Mouse (Mus musculus): ENCODE results near the gene Tubg1. TPM values are rescaled to one million over a fixed set of nuclear protein-coding genes. Genes with fewer than 3 reads are reported as not detected.
"Not testable (repeated sequence)": the region's sequence is repeated elsewhere in the genome, so short reads cannot be mapped to it uniquely, and the experiment has no call there.

Tubg1 gene
- polyA plus RNA-seq, 1 experiment from 2014 or later: 48.4 TPM

- no peak overlapping the region for H3K9ac ChIP-seq (ENCODE audit: low read depth, low read length)
- H3K4me2 ChIP-seq (ENCODE audit: low read length): no peak overlapping the region
- H3K4me1 ChIP-seq (replicated peaks; ENCODE audit: insufficient read depth, low read length): no peaks in the 10 kb centered on the region
- DNase-seq (ENCODE audit: low spot score) (no peak), ATAC-seq (replicated peaks; ENCODE audit: low FRiP score, low read depth) (no peak)
- no peak overlapping the region for H3K27ac ChIP-seq
- no peaks in the 10 kb centered on the region for H3K9me3 ChIP-seq (replicated peaks; ENCODE audit: low read length)
- H3K36me3 ChIP-seq (ENCODE audit: insufficient read depth, low read length): 0 out of 2 replicates have a peak, but pooled peaks cover 3% of the 10 kb centered on the region
- no peak overlapping the region for H3K4me3 ChIP-seq (replicated peaks; ENCODE audit: low read depth, low read length)
- H3K27me3 ChIP-seq (ENCODE audit: insufficient read depth, low read length): no peaks in the 10 kb centered on the region
- WGBS: 88% methylated on average over 3 of the region's 3 CpGs
- TF ChIP-seq CTCF (IDR thresholded peaks at IDR 0.05; ENCODE audit: low read depth): no peak
Observed at GRCm38 (mm10) chr11:101112186-101112585, 7.6 kb upstream of the Tubg1 start.

GRCm38 (mm10) chr11:101115564-101115963, 4.2 kb upstream of the Tubg1 start:
- Histone ChIP-seq H3K4me3 (replicated peaks; ENCODE audit: low read depth, low read length) (no peak overlapping the region), H3K36me3 (ENCODE audit: insufficient read depth, low read length) (0 out of 2 replicates have a peak, but pooled peaks cover 3% of the 10 kb centered on the region), H3K4me2 (ENCODE audit: low read length) (no peak overlapping the region), H3K27ac (no peak overlapping the region; the same call in 1 of the 2 replicates), H3K27me3 (ENCODE audit: insufficient read depth, low read length) (no peaks in the 10 kb centered on the region), H3K9ac (ENCODE audit: low read depth, low read length) (no peak overlapping the region), H3K4me1 (replicated peaks; ENCODE audit: insufficient read depth, low read length) (peaks cover 11% of the 10 kb centered on the region; the same call in 1 of the 2 replicates), H3K9me3 (replicated peaks; ENCODE audit: low read length) (no peaks in the 10 kb centered on the region)
- ATAC-seq (replicated peaks; ENCODE audit: low FRiP score, low read depth) (no peak), DNase-seq (ENCODE audit: low spot score) (peak; percentile 12)
- WGBS: 35% methylated on average over 2 of the region's 2 CpGs
- TF ChIP-seq CTCF (IDR thresholded peaks at IDR 0.05; ENCODE audit: low read depth): no peak

- 29% methylated on average over 4 of the region's 4 CpGs for WGBS
- H3K9ac ChIP-seq (ENCODE audit: low read depth, low read length): peak overlapping the region; percentile 90; the same call in 1 of the 2 replicates
- no peak overlapping the region for H3K27ac ChIP-seq
- no peaks in the 10 kb centered on the region for H3K9me3 ChIP-seq (replicated peaks; ENCODE audit: low read length)
- peak; percentile 17 for DNase-seq (ENCODE audit: low spot score)
- no peaks in the 10 kb centered on the region for H3K27me3 ChIP-seq (ENCODE audit: insufficient read depth, low read length)
- TF ChIP-seq CTCF (IDR thresholded peaks at IDR 0.05; ENCODE audit: low read depth): no peak
- H3K4me2 ChIP-seq (ENCODE audit: low read length): peak overlapping the region; percentile 75
- peaks cover 16% of the 10 kb centered on the region; the same call in 1 of the 2 replicates for H3K4me1 ChIP-seq (replicated peaks; ENCODE audit: insufficient read depth, low read length)
- ATAC-seq (replicated peaks; ENCODE audit: low FRiP score, low read depth): no peak
- H3K4me3 ChIP-seq (replicated peaks; ENCODE audit: low read depth, low read length): peak overlapping the region; percentile 81; the same call in 1 of the 2 replicates
- peaks cover 7% of the 10 kb centered on the region; the same call in 1 of the 2 replicates for H3K36me3 ChIP-seq (ENCODE audit: insufficient read depth, low read length)
Observed at GRCm38 (mm10) chr11:101118105-101118504, 1.6 kb upstream of the Tubg1 start.

GRCm38 (mm10) chr11:101119131-101119760, 492 bp upstream of the Tubg1 start:
- Histone ChIP-seq H3K9ac (ENCODE audit: low read depth, low read length) (peak overlapping the region; percentile 90), H3K27me3 (ENCODE audit: insufficient read depth, low read length) (no peaks in the 10 kb centered on the region), H3K36me3 (ENCODE audit: insufficient read depth, low read length) (peaks cover 8% of the 10 kb centered on the region; the same call in 1 of the 2 replicates), H3K27ac (peak overlapping the region; percentile 89), H3K9me3 (replicated peaks; ENCODE audit: low read length) (no peaks in the 10 kb centered on the region), H3K4me1 (replicated peaks; ENCODE audit: insufficient read depth, low read length) (peaks cover 16% of the 10 kb centered on the region; the same call in 1 of the 2 replicates), H3K4me2 (ENCODE audit: low read length) (peak overlapping the region; percentile 75), H3K4me3 (replicated peaks; ENCODE audit: low read depth, low read length) (peak overlapping the region; percentile 81)
- ATAC-seq (replicated peaks; ENCODE audit: low FRiP score, low read depth): peak; percentile 59; the same call in 1 of the 2 replicates
- under 1% methylated on average over 37 of the region's 39 CpGs for WGBS
- peak; percentile 41 for DNase-seq (ENCODE audit: low spot score)
- peak; percentile 53; the same call in 1 of the 2 replicates for TF ChIP-seq CTCF (IDR thresholded peaks at IDR 0.05; ENCODE audit: low read depth)

- DNase-seq (ENCODE audit: low spot score): no peak
- peak overlapping the region; percentile 92 for H3K4me2 ChIP-seq (ENCODE audit: low read length)
- peak overlapping the region; percentile 69 for H3K9ac ChIP-seq (ENCODE audit: low read depth, low read length)
- WGBS: 19% methylated on average over 19 of the region's 19 CpGs
- peaks cover 8% of the 10 kb centered on the region; the same call in 1 of the 2 replicates for H3K36me3 ChIP-seq (ENCODE audit: insufficient read depth, low read length)
- H3K27ac ChIP-seq: peak overlapping the region; percentile 85
- H3K9me3 ChIP-seq (replicated peaks; ENCODE audit: low read length): no peaks in the 10 kb centered on the region
- no peak for TF ChIP-seq CTCF (IDR thresholded peaks at IDR 0.05; ENCODE audit: low read depth)
- H3K27me3 ChIP-seq (ENCODE audit: insufficient read depth, low read length): no peaks in the 10 kb centered on the region
- H3K4me3 ChIP-seq (replicated peaks; ENCODE audit: low read depth, low read length): peak overlapping the region; percentile 81
- peaks cover 16% of the 10 kb centered on the region; the same call in 1 of the 2 replicates for H3K4me1 ChIP-seq (replicated peaks; ENCODE audit: insufficient read depth, low read length)
- ATAC-seq (replicated peaks; ENCODE audit: low FRiP score, low read depth): no peak
Observed at GRCm38 (mm10) chr11:101120545-101121188, 929 bp downstream of the Tubg1 start.

- 90% methylated on average over 6 of the region's 8 CpGs for WGBS
- DNase-seq (ENCODE audit: low spot score): not testable (repeated sequence)
Observed at GRCm38 (mm10) chr11:101124494-101124893, 4.8 kb downstream of the Tubg1 start.

GRCm38 (mm10) chr11:101125008-101125407, 5.3 kb downstream of the Tubg1 start:
- H3K4me1 ChIP-seq (replicated peaks; ENCODE audit: insufficient read depth, low read length); H3K4me2 ChIP-seq (ENCODE audit: low read length); ATAC-seq (replicated peaks; ENCODE audit: low FRiP score, low read depth); H3K9me3 ChIP-seq (replicated peaks; ENCODE audit: low read length); H3K27ac ChIP-seq; H3K9ac ChIP-seq (ENCODE audit: low read depth, low read length); H3K27me3 ChIP-seq (ENCODE audit: insufficient read depth, low read length); DNase-seq (ENCODE audit: low spot score); H3K4me3 ChIP-seq (replicated peaks; ENCODE audit: low read depth, low read length): not testable (repeated sequence)
- 95% methylated on average over 4 of the region's 9 CpGs for WGBS
- H3K36me3 ChIP-seq (ENCODE audit: insufficient read depth, low read length): peaks cover 15% of the 10 kb centered on the region

More at GRCm38 (mm10) chr11:101124494-101124893, 4.8 kb downstream of the Tubg1 start:
- not testable (repeated sequence) for H3K4me3 ChIP-seq (replicated peaks; ENCODE audit: low read depth, low read length); H3K4me2 ChIP-seq (ENCODE audit: low read length); H3K9ac ChIP-seq (ENCODE audit: low read depth, low read length); H3K27me3 ChIP-seq (ENCODE audit: insufficient read depth, low read length); ATAC-seq (replicated peaks; ENCODE audit: low FRiP score, low read depth); H3K9me3 ChIP-seq (replicated peaks; ENCODE audit: low read length); H3K4me1 ChIP-seq (replicated peaks; ENCODE audit: insufficient read depth, low read length); H3K27ac ChIP-seq
- H3K36me3 ChIP-seq (ENCODE audit: insufficient read depth, low read length): peaks cover 15% of the 10 kb centered on the region
